Mouse (Mus musculus) gonadal fat pad, adult 2 months (tissue): ENCODE measurements at regions not wholly inside any gene's neighbourhood (a gene's known extent, or its start where the extent isn't known, plus 50 kb on each side); places are given as distances from the start of the nearest gene placed in this dataset.

Source experiments
- DNase-seq: peaks from one replicate; pipeline ENCODE4 v3.0.0-alpha.2; 2012; ENCODE audit warnings: low read depth

DNA sequence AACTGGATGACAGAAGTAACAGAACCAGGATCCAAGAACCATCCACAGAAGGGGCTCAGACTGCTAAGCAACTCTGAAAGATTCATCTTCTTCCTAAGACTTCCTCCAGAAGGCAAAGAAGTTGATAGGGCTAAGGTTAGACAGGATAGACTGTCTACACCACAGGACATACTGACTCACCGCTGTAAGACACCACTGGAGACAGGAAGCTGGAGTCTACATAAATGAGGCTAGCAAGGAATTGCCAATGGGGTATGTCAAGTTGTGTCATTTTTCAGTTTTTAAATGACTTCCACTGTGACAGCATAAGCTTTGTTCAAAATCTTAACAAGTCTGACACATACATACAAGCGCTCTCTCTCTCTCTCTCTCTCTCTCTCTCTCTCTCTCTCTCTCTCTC is 645.4 kb upstream of the Gm10131 start:
- DNase-seq, result no peak

DNA sequence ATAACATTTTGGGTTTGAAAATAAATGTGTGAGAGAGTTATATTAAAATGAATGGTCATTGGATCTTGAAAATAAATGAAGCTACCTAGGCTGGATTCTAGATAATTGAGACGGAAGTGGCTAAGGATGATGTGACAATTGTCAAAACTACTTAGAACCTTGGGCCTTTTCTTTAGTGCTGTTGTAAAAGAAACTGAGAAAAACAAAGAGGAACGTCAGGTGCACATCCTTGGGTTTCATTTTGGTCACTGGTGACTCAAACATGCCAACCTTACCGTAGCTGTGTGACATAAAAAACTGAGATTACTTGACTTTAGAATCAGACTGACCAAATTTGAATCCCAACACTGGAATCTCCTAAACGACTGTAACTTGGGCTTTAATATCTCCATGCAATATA is 644.6 kb upstream of the Gm10131 start:
- no peak for DNase-seq

DNA sequence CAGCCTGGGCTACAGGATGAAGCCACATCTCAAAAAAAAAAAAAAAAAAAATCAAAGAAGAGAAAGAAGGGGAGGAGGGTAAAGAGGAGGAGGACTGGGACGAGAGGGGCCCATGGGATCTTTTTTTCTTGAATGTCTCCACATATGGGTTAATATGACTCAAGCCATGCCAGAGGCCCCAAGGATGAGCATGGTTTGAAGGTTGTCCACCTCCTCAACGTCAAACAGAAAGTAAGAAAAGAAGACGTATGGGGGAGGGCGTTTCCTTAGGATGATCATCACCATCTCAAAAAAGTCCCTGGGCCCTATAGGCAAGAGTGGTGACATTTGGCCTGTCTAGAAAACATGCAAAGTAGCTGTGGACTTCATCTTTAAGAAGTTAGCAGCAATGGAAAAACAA is 643.9 kb upstream of the Gm10131 start:
- no peak for DNase-seq

DNA sequence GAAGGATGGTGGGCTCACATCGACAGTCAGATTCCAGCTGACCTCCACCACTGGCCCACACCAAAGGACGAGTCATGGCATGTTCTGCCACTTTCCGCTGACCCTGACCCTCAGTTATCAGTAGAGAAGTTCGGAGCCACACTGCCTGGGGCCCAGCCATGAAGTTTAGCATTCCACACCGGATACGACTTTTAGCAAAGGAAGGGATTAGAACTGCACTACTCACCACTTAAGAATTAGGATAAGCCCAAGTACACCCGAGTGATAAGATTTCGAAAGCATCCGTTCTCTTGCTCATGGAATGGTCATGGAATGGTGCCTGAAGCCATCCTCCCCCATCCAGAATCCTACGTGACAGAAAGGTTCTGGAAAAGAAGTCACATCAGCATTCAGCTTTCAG is 641.5 kb upstream of the Gm10131 start:
- no peak for DNase-seq

DNA sequence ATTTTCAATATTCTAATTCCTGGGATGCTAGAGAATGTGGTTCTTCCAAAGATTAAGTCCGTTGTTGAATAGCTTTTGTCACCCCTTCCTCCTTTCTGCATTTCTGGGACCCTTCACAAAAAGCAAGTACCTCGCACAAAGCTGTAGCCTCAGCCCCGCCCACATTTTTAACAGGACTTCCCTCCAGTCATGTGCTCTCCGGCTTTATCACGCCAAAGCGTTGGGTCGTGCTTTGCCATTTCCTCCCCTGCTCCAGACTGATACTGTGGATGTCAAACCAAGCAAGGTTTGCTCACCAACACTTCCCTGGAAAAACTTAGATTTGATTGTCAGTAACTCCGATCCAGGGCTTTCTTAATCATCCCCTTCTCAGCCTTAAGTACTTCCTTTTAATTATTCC is 637.0 kb upstream of the Gm10131 start:
- DNase-seq, result no peak

DNA sequence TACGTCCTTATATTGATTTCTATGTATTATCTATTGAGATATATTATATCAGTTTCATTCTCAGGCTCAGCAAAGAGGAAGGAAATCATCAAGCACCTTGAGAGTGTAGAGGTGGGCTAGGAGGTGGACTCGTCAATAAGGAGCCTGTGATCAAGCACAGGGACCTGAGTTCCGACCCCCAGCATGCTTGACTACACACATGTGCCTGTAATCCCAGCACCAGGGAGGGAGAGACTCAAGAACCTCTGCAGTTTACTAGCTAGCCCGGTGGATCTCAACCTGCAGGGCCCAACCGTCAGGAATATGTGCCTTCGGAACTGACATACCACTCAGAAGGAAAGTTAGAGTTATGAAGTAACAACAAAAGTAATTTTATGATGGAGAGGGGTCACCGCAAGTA is 634.2 kb upstream of the Gm10131 start:
- DNase-seq, result no peak

DNA sequence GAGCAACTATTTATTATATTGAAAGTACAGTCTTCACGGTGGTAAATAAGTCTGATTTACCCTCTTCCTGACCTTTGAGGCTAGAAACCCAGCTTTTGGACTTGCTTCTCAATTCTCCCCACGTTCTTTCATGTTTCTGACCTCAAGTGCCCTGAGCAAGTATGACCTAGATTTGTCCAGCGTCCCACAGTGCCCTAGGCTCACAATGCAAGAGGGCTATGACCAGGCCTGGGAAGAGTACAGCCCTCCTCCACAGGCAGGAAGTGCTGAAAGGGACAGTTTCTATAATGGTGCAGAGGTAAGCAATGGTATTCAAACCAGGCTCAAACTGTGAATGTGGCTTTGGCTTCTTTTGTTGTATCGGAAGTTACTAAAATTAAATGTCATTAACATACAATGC is 633.1 kb upstream of the Gm10131 start:
- no peak for DNase-seq

DNA sequence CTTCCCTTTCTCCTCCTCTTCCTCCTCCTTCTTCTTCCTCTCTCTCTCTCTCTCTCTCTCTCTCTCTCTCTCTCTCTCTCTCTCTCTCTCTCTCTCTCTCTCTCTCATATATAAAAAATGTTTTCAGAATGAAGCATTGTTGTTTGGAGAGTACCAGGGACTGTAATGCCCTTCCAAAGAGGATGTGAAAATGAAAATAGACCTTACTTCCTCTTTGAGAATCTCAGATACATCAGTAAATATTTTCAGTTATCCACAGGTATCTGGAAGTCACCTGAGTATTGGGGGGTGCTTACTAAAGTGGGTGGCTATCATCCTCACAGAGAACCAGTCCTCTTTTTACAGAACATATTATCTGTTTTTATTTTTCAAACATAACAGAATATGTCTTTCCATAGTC is 632.6 kb upstream of the Gm10131 start:
- DNase-seq, result no peak

DNA sequence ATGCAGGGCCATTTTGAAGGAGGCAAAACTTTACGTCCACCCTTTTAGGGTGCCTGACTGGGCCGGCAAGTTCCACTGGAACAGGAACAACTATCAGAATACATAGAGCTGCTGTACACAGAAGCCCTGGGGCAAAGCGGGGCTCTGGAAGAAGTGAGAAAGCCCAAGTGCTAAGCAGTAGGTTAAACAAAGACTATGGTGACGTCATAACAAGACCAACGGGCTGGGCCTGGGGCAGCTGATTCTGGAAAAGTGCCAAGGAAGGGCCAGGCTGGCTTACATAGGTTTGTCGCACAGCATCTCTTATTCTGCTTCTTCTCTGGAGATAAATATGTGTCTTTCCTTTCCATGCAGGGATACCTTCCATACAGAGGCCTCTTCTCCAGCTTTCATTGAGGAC is 631.6 kb upstream of the Gm10131 start:
- DNase-seq, result no peak

DNA sequence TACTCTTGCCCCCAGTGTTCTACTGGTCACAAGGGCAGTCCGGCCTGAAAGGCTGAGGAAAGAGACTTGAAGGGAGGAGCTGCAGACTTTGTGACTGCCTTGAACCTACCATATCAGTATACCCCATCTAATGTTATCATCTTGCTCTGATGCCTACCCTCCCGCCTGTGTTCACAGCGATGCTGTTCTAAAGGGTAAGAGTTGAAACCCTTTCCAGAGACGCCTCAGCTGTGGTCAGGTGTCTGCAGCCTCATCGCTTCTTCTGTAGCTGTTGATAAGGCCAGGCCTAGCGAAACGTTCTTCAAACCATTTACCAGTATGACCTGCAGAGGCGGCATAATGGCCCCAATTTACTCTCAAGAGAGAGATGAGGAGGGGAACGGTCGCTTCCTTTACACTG is 629.3 kb upstream of the Gm10131 start:
- no peak for DNase-seq

DNA sequence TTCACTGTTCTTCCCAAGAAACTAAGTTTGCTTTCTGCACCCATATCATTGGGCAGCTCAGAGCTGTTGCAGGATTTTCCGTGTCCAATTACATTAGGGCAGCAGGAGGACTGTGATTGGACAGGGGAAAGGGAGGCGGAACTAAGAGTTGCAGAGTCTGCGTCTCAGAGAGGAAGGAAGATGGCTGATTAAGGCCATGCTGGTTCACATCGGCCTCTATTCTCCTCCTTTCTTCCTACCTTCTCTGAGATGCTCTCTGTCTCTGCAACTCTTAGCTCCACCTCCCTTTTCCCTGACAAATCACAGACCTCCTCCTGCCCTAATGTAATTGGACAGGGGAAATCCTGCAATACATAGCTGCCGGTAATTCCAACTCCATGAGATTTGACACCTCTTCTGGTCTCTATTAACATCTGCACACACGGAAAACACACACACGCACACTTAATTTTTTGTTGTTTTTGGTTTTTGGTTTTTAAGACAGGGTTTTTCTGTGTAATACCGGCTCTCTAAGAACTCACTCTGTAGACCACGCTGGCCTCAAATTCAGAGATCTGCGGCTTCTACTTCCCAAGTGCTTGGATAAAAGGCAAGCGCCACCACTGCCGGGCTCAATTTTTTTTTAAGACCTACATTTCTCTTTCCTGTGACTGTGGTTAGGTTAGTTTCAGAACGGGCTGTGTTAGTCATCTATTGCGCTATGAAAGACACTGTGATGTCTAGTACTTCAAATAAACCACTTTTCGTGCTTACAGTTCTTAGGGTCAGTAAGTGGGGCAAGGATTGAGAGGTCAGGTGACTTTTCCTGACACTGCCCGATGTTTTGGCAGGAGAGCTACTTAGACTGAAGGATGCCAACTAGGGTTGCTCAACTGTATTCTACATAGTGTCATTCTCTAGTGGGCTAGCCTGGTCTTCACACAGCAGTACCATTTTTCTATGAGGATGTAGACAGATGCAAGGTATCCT is 628.6 kb upstream of the Gm10131 start:
- no peak for DNase-seq

DNA sequence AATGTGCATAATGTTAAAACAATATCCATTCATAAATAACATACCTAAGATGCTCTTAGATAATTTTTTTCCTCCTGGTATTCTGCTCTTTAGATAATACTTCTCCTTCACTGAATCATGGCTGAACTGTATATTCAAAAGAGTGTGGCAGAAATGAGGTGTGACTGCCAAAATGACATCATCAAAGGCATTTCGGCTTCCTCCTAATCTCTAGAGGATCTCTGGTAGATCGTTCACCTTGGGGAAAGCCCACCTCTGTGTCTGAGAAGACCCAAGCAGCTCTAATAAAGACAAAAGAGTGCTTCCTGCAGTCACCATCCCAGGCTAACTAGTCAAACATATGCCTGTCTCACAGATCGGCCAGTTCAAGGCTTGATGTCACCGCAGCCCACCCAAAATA is 624.7 kb upstream of the Gm10131 start:
- DNase-seq, result no peak

DNA sequence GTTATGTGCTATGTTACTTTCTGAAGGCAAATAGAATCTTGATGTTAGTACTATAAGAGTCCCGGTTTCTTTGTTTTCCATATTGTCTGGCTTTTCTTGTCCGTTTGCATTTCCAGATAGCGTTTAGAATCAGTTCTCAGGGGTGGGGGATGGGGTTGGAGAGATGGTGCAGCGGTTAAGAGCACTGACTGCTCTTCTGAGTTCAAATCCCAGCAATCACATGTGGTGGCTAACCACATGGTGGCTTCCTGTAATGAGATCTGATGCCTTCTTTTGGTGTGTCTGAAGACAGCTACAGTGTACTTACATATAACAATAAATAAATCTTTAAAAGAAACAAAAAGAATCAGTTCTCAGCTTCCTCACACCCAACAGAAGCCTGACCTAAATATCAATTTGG is 623.5 kb upstream of the Gm10131 start:
- DNase-seq, result no peak

DNA sequence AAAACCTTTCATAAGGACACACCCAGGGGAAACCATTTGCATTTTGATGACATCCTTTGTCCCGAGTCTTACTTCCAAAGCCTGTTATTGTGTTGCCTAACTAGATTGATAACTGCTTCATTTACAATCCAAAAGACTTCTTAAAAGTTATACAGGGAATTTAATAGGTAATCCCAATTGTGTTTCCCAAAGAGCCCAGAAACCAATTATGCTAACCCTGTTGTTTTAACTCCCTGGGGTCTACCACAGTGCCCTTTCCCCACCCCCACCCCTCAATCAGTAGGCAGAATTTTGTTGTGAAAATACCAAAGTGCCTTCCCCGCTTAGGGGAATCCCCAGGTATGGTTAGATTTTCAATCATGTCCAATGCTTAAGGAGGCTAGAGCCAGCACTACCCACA is 621.3 kb upstream of the Gm10131 start:
- DNase-seq, result no peak

DNA sequence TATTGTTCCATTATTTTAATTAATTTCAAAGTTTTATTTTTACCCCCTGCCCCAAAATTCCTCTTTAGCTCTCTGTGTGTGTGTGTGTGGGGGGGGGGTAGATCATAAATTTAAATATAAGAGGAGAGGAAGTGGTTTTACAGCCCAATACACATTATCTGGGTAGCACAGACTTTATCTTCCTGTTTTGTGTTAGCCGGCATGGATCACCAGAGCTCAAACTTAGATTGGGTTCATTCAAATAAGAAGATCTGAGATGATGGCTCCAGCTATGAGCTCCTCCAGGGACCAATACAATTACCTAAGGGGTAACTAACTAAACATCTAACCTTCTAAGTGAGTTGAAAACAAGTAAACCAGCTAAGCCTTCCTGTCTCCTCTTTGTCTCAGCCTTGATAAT is 620.8 kb upstream of the Gm10131 start:
- no peak for DNase-seq

DNA sequence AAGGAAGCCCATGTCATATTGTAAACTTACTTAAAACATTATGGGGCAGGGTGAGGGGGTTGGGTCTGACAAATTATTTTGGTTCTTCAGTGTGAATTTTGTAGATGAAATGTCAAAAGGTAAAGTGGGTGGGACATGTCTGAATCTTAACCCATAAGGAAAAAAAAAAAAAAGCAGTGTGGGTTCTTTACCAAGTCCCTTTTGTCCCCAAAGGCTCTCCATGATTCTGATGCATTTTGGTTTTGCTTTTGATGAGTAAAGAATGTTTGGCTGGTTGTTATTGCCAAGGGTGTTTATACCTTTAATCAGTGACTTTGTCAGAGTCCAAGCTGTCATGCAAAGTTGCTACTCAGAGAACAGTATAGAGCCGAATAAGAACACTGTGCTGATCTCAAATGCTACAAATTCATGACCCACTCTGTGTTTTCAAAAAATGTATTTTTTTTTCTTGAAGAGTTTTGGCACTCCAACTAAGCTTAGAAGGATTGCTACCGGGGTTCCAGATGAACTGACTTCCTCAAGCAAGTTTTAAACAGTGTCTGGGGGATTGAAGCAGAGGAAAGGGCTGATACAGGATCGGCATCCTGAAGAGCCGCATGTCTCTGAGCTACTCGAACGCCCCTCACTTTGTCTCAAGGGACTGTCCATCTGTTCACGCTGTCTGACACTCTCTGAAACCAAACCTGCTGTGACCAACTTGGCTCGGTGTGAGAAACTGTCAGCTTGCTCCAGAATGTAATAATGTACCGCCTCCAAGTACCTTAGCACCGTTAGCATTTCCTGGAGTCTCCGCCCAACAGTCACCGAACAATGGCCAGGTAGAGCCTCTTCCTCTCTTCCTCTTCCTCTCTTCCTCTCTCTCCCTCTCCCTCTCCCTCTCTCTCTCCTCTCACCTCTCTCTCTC is 619.8 kb upstream of the Gm10131 start:
- no peak for DNase-seq

DNA sequence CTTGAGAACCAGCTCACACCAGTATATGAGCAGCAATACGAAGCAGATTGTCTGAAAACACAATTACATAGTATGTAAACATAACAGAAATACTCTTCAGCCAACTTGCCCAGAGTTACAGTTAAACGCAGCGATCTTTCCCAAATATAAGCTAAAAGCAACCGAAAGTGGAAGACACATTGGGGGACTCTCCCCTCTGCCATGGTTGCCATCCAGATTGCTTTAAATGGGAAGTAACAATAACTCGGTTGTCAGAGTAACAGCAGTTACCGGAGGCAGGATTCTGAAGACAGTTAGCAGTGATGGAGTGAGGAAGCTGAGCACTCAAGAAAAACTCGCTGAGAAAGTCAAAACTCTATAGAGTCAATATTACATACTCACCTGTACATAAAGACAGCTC is 618.0 kb upstream of the Gm10131 start:
- no peak for DNase-seq

DNA sequence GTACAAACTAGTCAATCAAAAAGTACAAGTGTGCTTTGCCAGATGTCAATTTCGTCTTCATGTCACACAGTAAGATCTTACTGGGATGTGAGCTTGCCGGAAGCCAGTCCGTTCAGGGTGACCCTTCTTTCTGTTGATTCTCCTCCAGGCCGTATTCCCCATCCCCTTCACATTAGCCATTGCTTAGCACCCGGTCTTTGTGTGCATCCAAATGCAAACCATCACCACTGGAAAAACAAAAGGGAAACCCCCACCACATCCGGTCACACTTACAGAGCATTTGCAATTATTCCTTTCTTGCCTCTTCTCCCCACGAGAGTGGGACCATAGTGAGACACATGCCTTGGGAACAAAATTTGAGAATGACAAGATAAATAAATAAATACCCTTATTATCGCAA is 616.2 kb upstream of the Gm10131 start:
- no peak for DNase-seq

DNA sequence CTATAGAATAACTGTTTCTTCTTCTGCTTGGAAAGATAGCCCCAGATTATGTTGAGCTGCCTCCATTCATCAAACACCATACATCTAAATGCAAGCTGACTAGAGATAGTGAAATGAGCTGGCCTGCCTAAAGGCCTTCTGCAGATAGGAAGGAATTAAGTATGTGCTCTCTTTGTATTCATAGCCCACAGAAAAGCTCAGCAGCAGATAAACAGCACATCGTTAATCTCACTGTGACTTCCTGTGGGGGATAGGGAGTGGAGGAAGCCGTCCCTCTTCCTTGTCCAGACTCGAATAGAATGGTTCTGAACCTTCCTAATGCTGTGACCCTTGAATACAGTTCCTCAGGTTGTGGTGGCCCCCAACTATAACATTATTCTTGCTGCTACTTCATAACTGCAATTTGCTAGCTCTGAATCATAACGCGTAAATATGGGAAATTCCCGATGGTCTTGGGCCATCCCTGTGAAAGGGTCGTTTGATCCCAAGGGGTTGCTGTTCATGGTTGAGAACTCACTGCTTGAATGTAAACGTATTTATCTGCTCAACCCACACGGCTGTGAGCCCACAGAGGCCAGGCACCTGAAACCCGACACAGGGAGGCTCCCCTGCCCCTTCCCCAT is 614.7 kb upstream of the Gm10131 start:
- no peak for DNase-seq

DNA sequence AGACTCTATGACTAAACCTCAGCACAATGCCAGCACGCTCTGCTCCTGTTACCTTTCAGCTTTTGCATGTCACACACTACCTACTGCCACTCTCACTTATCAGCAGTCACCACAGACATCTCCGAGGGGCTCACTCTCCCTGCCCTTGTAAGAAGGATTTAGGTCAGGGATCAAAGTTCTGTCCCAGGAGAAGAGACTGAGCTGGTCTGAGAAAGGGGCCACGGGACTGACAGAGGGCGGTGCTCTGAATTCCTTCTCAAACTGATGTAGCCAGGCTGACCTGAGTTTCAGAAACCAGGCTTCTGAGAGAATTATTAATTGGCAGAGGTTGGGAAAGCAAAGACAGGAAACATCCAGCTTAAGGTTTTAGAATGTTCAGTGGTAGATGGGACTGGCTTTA is 614.0 kb upstream of the Gm10131 start:
- no peak for DNase-seq

DNA sequence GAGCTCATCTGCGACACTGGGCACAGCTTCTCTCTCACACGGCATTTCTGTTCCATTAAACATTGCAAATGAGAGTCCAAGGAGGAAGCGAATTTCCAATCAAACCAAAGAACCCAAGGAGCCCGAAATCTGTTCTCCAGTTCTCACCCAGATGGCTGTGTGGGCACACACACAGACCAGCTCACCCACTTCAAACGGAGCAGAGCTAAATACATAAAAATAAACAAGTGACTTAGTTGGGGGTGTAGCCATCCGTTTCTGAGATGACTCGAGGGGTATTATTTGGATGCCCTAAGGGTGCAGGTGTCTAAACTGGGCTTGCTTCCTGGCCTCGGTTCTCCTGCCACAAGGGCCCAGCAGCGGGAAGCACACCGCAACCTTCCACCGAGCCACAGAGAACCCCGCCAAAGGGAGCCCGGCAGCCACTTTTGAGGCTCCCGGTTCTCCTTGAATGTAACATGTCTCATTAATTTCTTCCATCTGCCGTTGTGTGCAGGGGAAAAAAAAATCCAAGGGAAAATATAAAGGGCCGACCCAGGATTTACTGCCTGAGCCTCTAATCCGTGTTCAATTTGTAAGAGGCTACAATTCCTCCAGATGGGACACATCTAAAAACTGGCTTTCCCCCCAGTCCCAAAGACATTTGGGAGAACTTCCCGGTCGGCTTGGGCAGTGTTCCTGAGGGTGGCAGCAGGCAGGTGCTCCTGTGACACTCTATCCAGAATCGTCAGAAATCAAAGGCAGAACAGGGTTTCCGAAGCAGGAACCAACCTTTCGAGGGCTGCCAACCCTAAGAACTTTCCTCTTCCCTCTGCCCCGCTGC is 598.6 kb upstream of the Gm10131 start:
- no peak for DNase-seq

DNA sequence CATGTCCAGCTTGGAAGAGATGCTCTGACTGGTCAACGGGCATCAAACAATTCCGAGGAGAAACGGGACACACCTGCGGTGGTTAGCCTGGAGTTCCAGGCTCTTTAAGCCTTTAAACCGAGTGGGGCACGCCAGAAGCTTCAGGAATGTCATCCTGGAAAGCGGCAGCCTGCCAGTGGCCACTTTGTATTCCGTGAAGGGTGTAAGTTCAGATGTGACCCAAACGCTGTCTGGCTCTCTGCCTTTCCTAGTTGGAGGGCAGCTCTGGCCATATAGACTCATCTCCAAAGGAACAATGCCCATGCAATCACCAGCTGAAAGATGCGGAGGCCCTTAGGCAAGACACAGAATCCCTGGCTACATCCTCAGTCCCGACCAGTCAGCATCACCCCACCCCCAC is 597.8 kb upstream of the Gm10131 start:
- DNase-seq, result no peak
